ENCODE assay signal across 12 mouse cellular contexts in genomic region chr11:103344494-103345332, GRCm38 (mm10). TPM values are rescaled to one million over a fixed set of nuclear protein-coding genes. Genes with fewer than 3 reads are reported as not detected.
DNase-seq lines count a peak whose midpoint lies in the region; ATAC-seq and TF ChIP-seq lines count a peak whose summit lies in the region.
"Had no signal": no experiment of that assay in that cellular context is flagged by ENCODE, and none has a peak within 500 bp of the region (broad histone marks: within the 10 kb centered on the region; RNA-seq: fewer than 3 reads in every experiment).

No protein-coding gene starts in this region.

- TF ChIP-seq RAD21 in CH12.LX (IDR thresholded peaks at IDR 0.05; ENCODE audit: low read depth, low read length): no peak

- no peak overlapping the region for H3K27ac ChIP-seq in heart, embryonic 15.5 days
- H3K27ac ChIP-seq in CH12.LX (ENCODE audit: insufficient read depth, low read depth): peak overlapping the region; percentile 61
- H3K27ac ChIP-seq in liver, embryonic 13.5 days: peak overlapping the region; percentile 39; the same call in 1 of the 2 replicates
- H3K27ac ChIP-seq: limb, embryonic 15.5 days; neural tube, embryonic 13.5 days had no signal

- no peak for TF ChIP-seq EP300 in CH12.LX (IDR thresholded peaks at IDR 0.05; ENCODE audit: low read length)

- no peaks in the 10 kb centered on the region for H3K36me3 ChIP-seq in heart, embryonic 15.5 days
- H3K36me3 ChIP-seq in CH12.LX (replicated peaks in 1 of 2; ENCODE audit: control insufficient read depth in 1 of 2, insufficient read depth in 1 of 2, low read length in 1 of 2): peaks cover 37 to 64% of the 10 kb centered on the region in 2 experiments
- no peaks in the 10 kb centered on the region for H3K36me3 ChIP-seq in liver, embryonic 13.5 days
- peaks cover 10% of the 10 kb centered on the region for H3K36me3 ChIP-seq in splenic B cell, adult 2 months (ENCODE audit: control insufficient read depth, insufficient read depth, low read length, poor library complexity, severe bottlenecking)
- H3K36me3 ChIP-seq: limb, embryonic 15.5 days; neural tube, embryonic 13.5 days had no signal

- H3K27me3 ChIP-seq in heart, embryonic 15.5 days: no peaks in the 10 kb centered on the region; the same call in 1 of the 2 replicates
- no peaks in the 10 kb centered on the region for H3K27me3 ChIP-seq in CH12.LX (replicated peaks)
- no peaks in the 10 kb centered on the region for H3K27me3 ChIP-seq in liver, embryonic 13.5 days
- H3K27me3 ChIP-seq in splenic B cell, adult 2 months (ENCODE audit: control insufficient read depth, insufficient read depth, low read length, poor library complexity, severe bottlenecking): no peaks in the 10 kb centered on the region
- H3K27me3 ChIP-seq: limb, embryonic 15.5 days; neural tube, embryonic 13.5 days had no signal

- H3K4me2 ChIP-seq in heart, embryonic 15.5 days: peak overlapping the region; percentile 21; the same call in 1 of the 2 replicates
- peak overlapping the region; percentile 85 for H3K4me2 ChIP-seq in CH12.LX (ENCODE audit: insufficient read depth, low read depth, poor library complexity, severe bottlenecking)
- peak overlapping the region; percentile 19; the same call in 1 of the 2 replicates for H3K4me2 ChIP-seq in liver, embryonic 13.5 days
- H3K4me2 ChIP-seq: limb, embryonic 15.5 days; neural tube, embryonic 13.5 days had no signal

- H3K4me1 ChIP-seq in heart, embryonic 15.5 days (replicated peaks): peaks cover 35% of the 10 kb centered on the region
- peaks cover 34 to 67% of the 10 kb centered on the region in 2 experiments for H3K4me1 ChIP-seq in CH12.LX (ENCODE audit: control insufficient read depth in 1 of 2, insufficient read depth in 2 of 2)
- H3K4me1 ChIP-seq in liver, embryonic 13.5 days (replicated peaks): peaks cover 38% of the 10 kb centered on the region

- no peak for TF ChIP-seq CTCF in CH12.LX (conservative IDR thresholded peaks at IDR 0.05 in 1 of 2, IDR thresholded peaks at IDR 0.05 in 1 of 2; ENCODE audit: low read depth in 2 of 2, low read length in 2 of 2)

- no peak; the same call in 1 of the 2 replicates for ATAC-seq in heart, embryonic 15.5 days (replicated peaks; ENCODE audit: insufficient number of reproducible peaks, insufficient read depth, low FRiP score, low read depth)
- ATAC-seq in liver, embryonic 13.5 days (ENCODE audit: low read depth): no peak
- ATAC-seq in megakaryocyte-erythroid progenitor cell, adult 5-6 weeks (replicated peaks; ENCODE audit: low FRiP score, low TSS enrichment, poor library complexity, severe bottlenecking): no peak

- peak overlapping the region; percentile 13; the same call in 1 of the 2 replicates for H3K4me3 ChIP-seq in heart, embryonic 15.5 days
- H3K4me3 ChIP-seq in CH12.LX (replicated peaks in 1 of 3; ENCODE audit: low read depth in 2 of 3, low read length in 2 of 3, poor library complexity in 1 of 3): peak overlapping the region; percentile 61 to 78 (median 64)
- peak overlapping the region; percentile 14; the same call in 1 of the 2 replicates for H3K4me3 ChIP-seq in liver, embryonic 13.5 days (replicated peaks)
- H3K4me3 ChIP-seq: limb, embryonic 15.5 days; neural tube, embryonic 13.5 days had no signal

- 68% methylated on average over 19 of the region's 19 CpGs for WGBS in heart, embryonic 15.5 days
- WGBS in liver, embryonic 13.5 days (ENCODE audit: insufficient replicate concordance): 34% methylated on average over 19 of the region's 19 CpGs

- dilution Hi-C loops in CH12.LX (cut with MboI; ENCODE audit: extremely low pct_ligation_motif_present, extremely low pct_unique_long_range_greater_than_20kb, low sequenced_read_pairs): no loop called here

- H3K79me2 ChIP-seq in CH12.LX (replicated peaks; ENCODE audit: control insufficient read depth, extremely low read depth, insufficient read depth, poor library complexity, severe bottlenecking): peaks cover 13% of the 10 kb centered on the region

- no peak overlapping the region for H3K9ac ChIP-seq in heart, embryonic 15.5 days
- peak overlapping the region; percentile 72 for H3K9ac ChIP-seq in CH12.LX (ENCODE audit: insufficient read depth, low read depth)
- H3K9ac ChIP-seq in liver, embryonic 13.5 days: no peak overlapping the region
- H3K9ac ChIP-seq: limb, embryonic 15.5 days; neural tube, embryonic 13.5 days had no signal

- intact Hi-C loops in heart, postnatal 10 days (cut with DNase I): no loop called here

- no peaks in the 10 kb centered on the region for H3K9me3 ChIP-seq in heart, embryonic 15.5 days (replicated peaks)
- H3K9me3 ChIP-seq in CH12.LX (replicated peaks; ENCODE audit: low read length): peaks cover 14% of the 10 kb centered on the region
- no peaks in the 10 kb centered on the region for H3K9me3 ChIP-seq in liver, embryonic 13.5 days (replicated peaks)
- H3K9me3 ChIP-seq: limb, embryonic 15.5 days; neural tube, embryonic 13.5 days had no signal

- no peak for DNase-seq in heart, postnatal 10 days
- DNase-seq in CH12.LX (ENCODE audit: extremely low read depth): peak; percentile 71
- DNase-seq in liver, embryonic 13.5 days: no peak
- peak; percentile 61 for DNase-seq in splenic B cell, adult 2 months (ENCODE audit: low read depth, low spot score)
- DNase-seq in retina, embryonic 14.5 days (ENCODE audit: low spot score): no peak
- no peak for DNase-seq in gastrocnemius, postnatal 25 days
- DNase-seq: adrenal gland, postnatal 14 days; kidney, adult 18-20 months had no signal

- peak; percentile 89 for TF ChIP-seq POLR2A in CH12.LX (IDR thresholded peaks at IDR 0.05; ENCODE audit: low read depth, low read length)

- in situ Hi-C loops in CH12.LX (cut with MboI; ENCODE audit: low pct_ligation_motif_present, low pct_unique_long_range_greater_than_20kb, low sequenced_read_pairs): loop anchor here (5.0 kb wide), 1 partner anchor 213 kb away; no protein-coding TSS in a partner anchor

TF ChIP-seq in CH12.LX, 34 proteins besides CTCF, POLR2A, EP300 and RAD21 (continues in another document):
- TF ChIP-seq TBP (conservative IDR thresholded peaks at IDR 0.05; ENCODE audit: low read depth, low read length) (peak; percentile 53; the same call in 1 of the 2 replicates), ZC3H11A (IDR thresholded peaks at IDR 0.05; ENCODE audit: low read depth, low read length) (no peak), ZMIZ1 (IDR thresholded peaks at IDR 0.05; ENCODE audit: low read depth, low read length) (peak; percentile 87), MAZ (IDR thresholded peaks at IDR 0.05; ENCODE audit: low read depth, low read length) (no peak), CHD2 (IDR thresholded peaks at IDR 0.05; ENCODE audit: low read length) (peak; percentile 46; the same call in 1 of the 2 replicates), GABPA (IDR thresholded peaks at IDR 0.05; ENCODE audit: insufficient replicate concordance, low read depth, low read length) (no peak), MYC (IDR thresholded peaks at IDR 0.05; ENCODE audit: low read depth, low read length) (no peak; the same call in 1 of the 2 replicates), NRF1 (IDR thresholded peaks at IDR 0.05; ENCODE audit: low read depth, low read length) (peak; percentile 26; the same call in 1 of the 2 replicates), MAFK (IDR thresholded peaks at IDR 0.05; ENCODE audit: insufficient replicate concordance, low read length) (no peak), MAX (IDR thresholded peaks at IDR 0.05; ENCODE audit: low read length) (peak; percentile 66), UBTF (IDR thresholded peaks at IDR 0.05; ENCODE audit: low read depth, low read length) (no peak; the same call in 1 of the 2 replicates), SIN3A (IDR thresholded peaks at IDR 0.05; ENCODE audit: low read length) (peak; percentile 87), HCFC1 (IDR thresholded peaks at IDR 0.05; ENCODE audit: low read depth, low read length) (peak; percentile 68), MXI1 (IDR thresholded peaks at IDR 0.05; ENCODE audit: low read depth, low read length) (peak; percentile 53; the same call in 1 of the 2 replicates), POLR2AphosphoS2 (IDR thresholded peaks at IDR 0.05; ENCODE audit: low read depth, low read length) (no peak; the same call in 1 of the 2 replicates), ETS1 (conservative IDR thresholded peaks at IDR 0.05; ENCODE audit: low read depth, low read length) (peak; percentile 37), ZNF384 (IDR thresholded peaks at IDR 0.05; ENCODE audit: low read depth, low read length) (no peak), RCOR1 (conservative IDR thresholded peaks at IDR 0.05; ENCODE audit: low read depth, low read length) (no peak), JUND (conservative IDR thresholded peaks at IDR 0.05; ENCODE audit: low read depth, low read length) (no peak), BHLHE40 (IDR thresholded peaks at IDR 0.05; ENCODE audit: low read depth, low read length) (peak; percentile 73), MEF2A (IDR thresholded peaks at IDR 0.05; ENCODE audit: borderline replicate concordance, low read depth, low read length) (peak; percentile 80), USF2 (conservative IDR thresholded peaks at IDR 0.05; ENCODE audit: low read depth, low read length) (no peak), CHD1 (IDR thresholded peaks at IDR 0.05; ENCODE audit: low read depth, low read length) (no peak), PAX5 (IDR thresholded peaks at IDR 0.05; ENCODE audit: low read length) (no peak), KAT2A (IDR thresholded peaks at IDR 0.05; ENCODE audit: insufficient replicate concordance, low read length) (0 out of 2 replicates have a peak, but pooled peaks have one; percentile 48), USF1 (IDR thresholded peaks at IDR 0.05; ENCODE audit: low read depth, low read length) (no peak), ZKSCAN1 (IDR thresholded peaks at IDR 0.05; ENCODE audit: borderline replicate concordance, low read depth, low read length) (no peak), JUN (IDR thresholded peaks at IDR 0.05; ENCODE audit: insufficient read depth, low read depth, low read length) (no peak), SMC3 (IDR thresholded peaks at IDR 0.05; ENCODE audit: low read depth, low read length) (no peak), ELF1 (IDR thresholded peaks at IDR 0.05; ENCODE audit: low read depth, low read length) (peak; percentile 87)

RNA-seq across cellular contexts. Expression of gene Arhgap27, which starts 18.8 kb away (rescaled TPM):
- polyA plus RNA-seq in heart, embryonic 15.5 days (2015; fragmentation: Nextera tagmentation; extraction: Ambion mirVana): 5.4 and 9.0 TPM in 2 replicates
- total RNA-seq in heart, postnatal 10 days (2021): 10 to 100 TPM; 28.6 to 34.3 TPM
- total RNA-seq in CH12.LX (2012; rRNA removed) (24.4 and 26.1 TPM in 2 replicates), CH12.LX (2014; rRNA removed) (11.4 and 11.8 TPM in 2 replicates)
- 26.7 and 30.9 TPM in 2 replicates for polyA plus RNA-seq in CH12.LX (2012; ENCODE audit: insufficient read length, low read depth)
- polyA plus RNA-seq in liver, embryonic 13.5 days (2015; fragmentation: Nextera tagmentation; extraction: Ambion mirVana): 1.6 and 1.8 TPM in 2 replicates
- 1.4 and 3.3 TPM in 2 replicates for total RNA-seq in megakaryocyte-erythroid progenitor cell, adult 5-6 weeks (2014; fragmentation: Nextera tagmentation)
- total RNA-seq in megakaryocyte-erythroid progenitor cell, adult 5-6 weeks (2017): 2.1 and 11.1 TPM in 2 replicates
- 1 to 10 TPM; 3.0 to 4.6 TPM for total RNA-seq in gastrocnemius, postnatal 25 days (2021)

Comparison
In these comparisons a context has a peak if more than half of its experiments do, and no peak if none do; other contexts are left out.
1. H3K4me2 ChIP-seq: peak in every context shown above with its lines; median percentile 85 in CH12.LX; 21 in heart, embryonic 15.5 days; 19 in liver, embryonic 13.5 days.
2. H3K4me3 ChIP-seq: peak in every context shown above with its lines; median percentile 64 in CH12.LX; 14 in liver, embryonic 13.5 days; 13 in heart, embryonic 15.5 days.
3. DNase-seq: peak in CH12.LX (single experiment) and splenic B cell, adult 2 months (single experiment); none in heart, postnatal 10 days (0 of 2), liver, embryonic 13.5 days (single experiment), retina, embryonic 14.5 days (single experiment) and gastrocnemius, postnatal 25 days (single experiment).